Mouse (Mus musculus): Measurements from ENCODE around the gene Kmt2d. TPM values are rescaled to one million over a fixed set of nuclear protein-coding genes. Genes with fewer than 3 reads are reported as not detected.

Gene Kmt2d
- polyA plus RNA-seq, 1 experiment from 2014 or later: 14.9 TPM

DNA sequence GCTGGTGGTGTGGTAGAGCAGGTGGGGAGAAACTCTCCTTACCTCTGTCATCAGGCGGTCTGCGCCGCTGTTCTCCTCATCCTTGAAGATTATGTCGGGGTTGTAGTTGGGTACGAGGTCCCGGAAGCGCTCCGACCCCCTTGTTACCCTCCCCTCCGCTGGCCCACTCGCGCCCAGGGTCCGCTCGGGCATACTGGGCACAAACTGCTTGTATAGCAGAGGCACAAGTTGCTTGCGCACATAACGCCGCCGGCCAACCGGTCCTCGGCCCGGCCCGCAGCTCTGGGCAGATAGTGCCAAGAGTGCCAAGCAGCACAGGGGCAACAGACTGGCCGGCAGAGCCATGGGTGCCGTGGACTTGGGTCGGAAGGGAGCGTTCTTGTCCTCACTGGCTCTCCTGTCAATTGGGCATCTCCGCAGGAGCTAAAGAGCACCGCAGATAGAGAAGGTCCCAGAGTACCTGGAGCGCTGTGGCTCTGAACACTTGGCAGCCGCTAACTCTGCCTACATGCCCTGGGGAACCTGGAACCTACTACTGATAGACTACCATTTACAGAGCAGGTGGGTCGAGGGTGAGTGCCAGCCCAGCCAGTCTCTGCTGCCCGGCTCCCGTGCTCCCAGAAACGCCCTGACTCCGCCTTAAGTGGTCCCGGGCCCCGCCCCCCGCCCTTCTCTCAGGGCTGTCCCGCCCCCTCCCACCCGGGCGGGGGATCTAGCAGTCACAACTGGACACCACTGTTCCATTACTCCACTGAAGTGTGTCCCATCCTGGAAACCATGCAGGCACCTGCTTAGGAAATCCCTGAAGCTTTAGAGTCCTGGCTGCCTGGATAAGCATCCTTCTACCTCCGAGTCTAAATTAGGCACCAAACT, 27.2 kb upstream of the Kmt2d start, which contains the start of gene Dhh:
Gene Dhh (minus strand): TSS at position 613 of the 873 bp plus-strand sequence.
- DNase-seq (ENCODE audit: low spot score): no peak
- 1% methylated on average over 41 of the region's 41 CpGs for WGBS
- peak within 1 kb of the TSS; percentile 25; the same call in 1 of the 2 replicates for H3K9ac ChIP-seq

DNA sequence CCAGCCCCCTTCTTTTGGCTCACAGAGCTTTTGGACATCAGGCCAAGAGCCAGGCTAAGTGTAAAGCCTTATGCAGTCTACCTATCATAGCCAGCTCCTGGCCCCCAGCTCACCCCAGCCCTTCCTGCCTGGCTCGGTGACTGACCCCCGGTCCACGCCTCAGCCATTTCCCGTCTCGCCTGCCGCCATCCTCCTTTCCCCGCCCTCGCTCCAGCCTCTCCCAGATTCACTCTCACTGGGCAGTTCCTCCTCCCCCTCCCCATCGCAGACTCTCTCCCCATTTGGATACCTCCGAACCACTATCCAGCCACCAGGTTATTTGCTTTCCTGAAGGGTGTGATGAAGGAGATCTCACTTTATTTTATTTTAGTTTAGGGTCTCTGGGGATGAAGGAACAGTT, 26.5 kb upstream of the Kmt2d start:
- peak overlapping the region; percentile 12; the same call in 1 of the 2 replicates for H3K4me3 ChIP-seq (replicated peaks; ENCODE audit: low read length)
- peaks cover 81% of the 10 kb centered on the region for H3K27me3 ChIP-seq (ENCODE audit: control insufficient read depth, insufficient read depth, low read length)
- peak overlapping the region; percentile 25; the same call in 1 of the 2 replicates for H3K9ac ChIP-seq
- no peak for DNase-seq (ENCODE audit: low spot score)
- peaks cover 30% of the 10 kb centered on the region for H3K4me1 ChIP-seq (replicated peaks; ENCODE audit: control insufficient read depth, insufficient read depth, low read length)
- no peaks in the 10 kb centered on the region for H3K36me3 ChIP-seq (replicated peaks; ENCODE audit: control insufficient read depth, insufficient read depth)
- H3K4me2 ChIP-seq (replicated peaks): peak overlapping the region; percentile 36; the same call in 1 of the 2 replicates
- 3% methylated on average over 10 of the region's 10 CpGs for WGBS
- no peak overlapping the region for H3K27ac ChIP-seq
- no peak for ATAC-seq (ENCODE audit: low FRiP score)
- no peaks in the 10 kb centered on the region for H3K9me3 ChIP-seq (ENCODE audit: control insufficient read depth, low read length)

More for the DNA sequence above, 27.2 kb upstream of the Kmt2d start, which contains the start of gene Dhh:
- Histone ChIP-seq H3K36me3 (replicated peaks; ENCODE audit: control insufficient read depth, insufficient read depth) (peaks cover 3% of the 10 kb centered on the region; the same call in 1 of the 2 replicates), H3K4me1 (replicated peaks; ENCODE audit: control insufficient read depth, insufficient read depth, low read length) (peaks cover 30% of the 10 kb centered on the region), H3K4me3 (replicated peaks; ENCODE audit: low read length) (peak within 1 kb of the TSS; percentile 12; the same call in 1 of the 2 replicates), H3K27ac (no peak within 1 kb of the TSS), H3K27me3 (ENCODE audit: control insufficient read depth, insufficient read depth, low read length) (peaks cover 74% of the 10 kb centered on the region), H3K4me2 (replicated peaks) (peak within 1 kb of the TSS; percentile 36), H3K9me3 (ENCODE audit: control insufficient read depth, low read length) (no peaks in the 10 kb centered on the region)
- ATAC-seq (ENCODE audit: low FRiP score): no peak

DNA sequence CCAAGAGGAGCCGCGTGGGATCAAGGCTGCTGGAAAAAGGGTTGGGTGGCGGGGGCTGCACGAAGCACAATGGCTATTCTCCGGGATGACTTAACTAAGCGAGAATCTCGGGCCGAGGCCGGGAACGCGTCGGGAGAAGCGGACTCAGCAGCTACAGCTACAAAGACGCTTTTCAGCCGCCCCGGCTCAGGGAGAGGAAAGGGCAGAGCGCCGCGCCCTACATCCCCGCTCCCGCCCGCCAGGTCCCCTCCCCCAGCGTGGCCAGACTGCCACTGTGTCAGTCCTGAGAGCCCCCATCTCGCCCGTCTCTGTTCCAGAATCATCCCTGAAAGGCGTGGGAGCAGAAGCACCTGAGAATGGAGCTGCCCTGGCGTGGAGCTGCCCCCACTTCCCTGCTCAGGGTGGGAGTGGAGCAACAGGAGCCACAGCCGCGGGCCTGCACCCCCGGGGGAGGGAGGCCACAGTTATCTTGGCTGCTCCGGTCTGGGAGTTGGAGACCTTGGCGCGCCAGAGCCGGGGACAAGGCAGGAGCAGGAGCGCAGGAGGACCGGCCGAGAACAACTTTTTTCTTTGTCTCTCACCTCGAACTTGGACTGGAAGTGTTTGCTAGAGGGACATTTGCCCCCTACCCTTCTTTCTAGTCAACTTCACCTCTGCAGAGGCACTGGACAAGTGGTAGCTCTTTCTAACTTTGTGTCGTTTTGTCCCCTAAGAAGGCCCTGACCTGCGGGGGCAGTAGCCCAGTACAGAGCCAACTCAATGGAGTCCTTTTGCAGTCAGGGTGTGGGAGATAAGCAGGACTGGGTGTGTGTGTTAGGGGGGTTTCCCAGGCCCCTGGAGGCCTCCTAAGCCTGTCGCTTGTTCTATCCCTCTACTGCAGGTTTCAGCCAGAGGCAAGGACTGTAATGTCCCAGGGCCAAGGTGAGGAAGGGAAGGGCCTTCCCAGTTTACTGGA, 24.9 kb upstream of the Kmt2d start:
- Histone ChIP-seq H3K9me3 (ENCODE audit: control insufficient read depth, low read length) (no peaks in the 10 kb centered on the region), H3K27me3 (ENCODE audit: control insufficient read depth, insufficient read depth, low read length) (peaks cover 94% of the 10 kb centered on the region), H3K9ac (peak overlapping the region; percentile 35), H3K4me2 (replicated peaks) (peak overlapping the region; percentile 92), H3K4me1 (replicated peaks; ENCODE audit: control insufficient read depth, insufficient read depth, low read length) (peaks cover 30% of the 10 kb centered on the region), H3K27ac (no peak overlapping the region), H3K4me3 (replicated peaks; ENCODE audit: low read length) (peak overlapping the region; percentile 24), H3K36me3 (replicated peaks; ENCODE audit: control insufficient read depth, insufficient read depth) (no peaks in the 10 kb centered on the region)
- DNase-seq (ENCODE audit: low spot score) (peak; percentile 58), ATAC-seq (ENCODE audit: low FRiP score) (no peak)
- WGBS: 3% methylated on average over 41 of the region's 41 CpGs

DNA sequence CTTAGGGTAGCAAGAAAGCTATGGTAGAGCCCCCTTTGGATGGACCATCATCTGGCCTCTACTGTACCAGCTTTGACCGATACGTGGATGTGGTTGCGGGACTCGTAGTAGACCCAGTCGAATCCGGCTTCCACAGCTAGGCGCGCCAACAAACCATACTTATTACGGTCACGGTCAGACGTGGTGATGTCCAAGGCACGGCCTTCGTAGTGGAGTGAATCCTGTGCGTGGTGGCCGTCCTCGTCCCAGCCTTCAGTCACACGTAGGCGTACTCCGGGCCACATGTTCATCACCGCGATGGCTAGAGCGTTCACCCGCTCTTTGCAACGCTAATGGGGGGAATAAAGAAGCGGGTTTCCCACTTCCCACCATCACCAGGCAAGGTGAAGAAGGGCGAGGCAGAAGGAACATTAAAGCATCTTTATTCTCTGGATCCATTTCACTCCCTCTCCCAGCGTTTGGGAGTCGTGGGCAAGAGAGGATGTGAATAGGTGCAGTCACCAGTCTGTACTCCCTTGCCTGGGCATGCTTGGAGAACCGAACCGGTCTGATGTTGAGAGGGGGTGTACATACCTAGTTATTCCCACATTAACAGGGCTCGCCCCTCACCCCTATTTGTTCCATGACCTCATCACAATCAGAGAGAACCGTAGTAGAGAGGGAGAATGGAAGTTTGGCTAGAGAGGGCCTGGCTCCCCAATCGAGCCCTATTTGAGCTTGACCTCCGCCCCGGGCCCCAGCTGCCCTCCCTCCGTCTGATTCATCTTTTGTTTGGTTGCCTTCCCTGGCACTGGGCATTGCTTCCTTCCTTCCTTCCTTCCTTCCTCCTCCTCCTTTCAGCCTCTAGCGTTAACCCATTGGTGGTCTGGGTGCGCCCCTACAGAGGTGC, 24.0 kb upstream of the Kmt2d start:
- 3% methylated on average over 38 of the region's 38 CpGs for WGBS

DNA sequence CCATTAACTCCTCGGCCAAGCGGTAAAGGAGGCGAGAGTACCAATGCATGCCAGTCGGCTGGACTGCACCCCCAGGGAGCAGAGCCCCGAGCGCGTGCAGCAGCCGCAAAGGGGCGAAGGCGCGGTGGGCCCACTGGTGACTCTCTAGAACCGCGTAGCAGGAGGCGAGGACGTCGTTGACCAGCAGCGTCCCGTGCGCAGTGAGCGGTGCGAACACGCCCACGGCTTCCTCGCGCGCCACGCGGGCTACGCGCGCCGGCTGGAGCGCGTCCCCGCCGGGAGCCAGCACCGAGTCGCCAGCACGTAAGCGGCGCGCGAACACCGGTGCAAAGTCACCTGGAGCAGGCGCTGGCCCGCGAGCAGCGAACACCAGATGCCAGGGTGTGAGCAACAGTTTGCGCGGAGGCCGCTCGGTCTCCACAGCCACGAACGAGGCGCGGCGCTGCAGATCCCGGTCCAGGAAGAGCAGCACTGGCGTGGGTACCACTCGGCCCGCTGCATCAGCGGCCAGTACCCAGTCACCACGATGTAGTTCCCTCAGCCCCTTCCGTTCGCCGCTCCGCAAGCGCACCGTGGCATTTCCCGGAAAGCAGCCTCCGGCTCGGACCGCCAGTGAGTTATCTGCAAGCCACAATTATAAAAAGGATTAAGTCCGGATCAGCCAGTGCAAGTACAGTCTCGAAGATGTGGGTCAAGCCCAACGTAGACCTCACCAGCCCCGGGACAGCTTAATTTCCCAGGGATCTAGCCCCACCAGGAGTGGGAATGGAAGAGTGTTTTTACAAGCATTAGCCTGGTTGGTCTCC, 23.1 kb upstream of the Kmt2d start, which contains the start of gene Rhebl1:
Gene Rhebl1 (minus strand): TSS at position 601 of the 806 bp plus-strand sequence.
- no peaks in the 10 kb centered on the region for H3K9me3 ChIP-seq (ENCODE audit: control insufficient read depth, low read length)
- peaks cover 30% of the 10 kb centered on the region for H3K4me1 ChIP-seq (replicated peaks; ENCODE audit: control insufficient read depth, insufficient read depth, low read length)
- no peaks in the 10 kb centered on the region for H3K36me3 ChIP-seq (replicated peaks; ENCODE audit: control insufficient read depth, insufficient read depth)
- ATAC-seq (ENCODE audit: low FRiP score) (0 out of 2 replicates have a peak, but pooled peaks have one; percentile 24), DNase-seq (ENCODE audit: low spot score) (no peak)
- peaks cover 80% of the 10 kb centered on the region for H3K27me3 ChIP-seq (ENCODE audit: control insufficient read depth, insufficient read depth, low read length)
- H3K27ac ChIP-seq: no peak within 1 kb of the TSS
- H3K4me3 ChIP-seq (replicated peaks; ENCODE audit: low read length): peak within 1 kb of the TSS; percentile 42
- H3K9ac ChIP-seq: peak within 1 kb of the TSS; percentile 54
- H3K4me2 ChIP-seq (replicated peaks): peak within 1 kb of the TSS; percentile 92
- 1% methylated on average over 77 of the region's 77 CpGs for WGBS

More for the DNA sequence above, 24.0 kb upstream of the Kmt2d start:
- DNase-seq (ENCODE audit: low spot score): no peak
- H3K27ac ChIP-seq: no peak overlapping the region
- no peaks in the 10 kb centered on the region for H3K9me3 ChIP-seq (ENCODE audit: control insufficient read depth, low read length)
- H3K4me2 ChIP-seq (replicated peaks): peak overlapping the region; percentile 92
- H3K4me1 ChIP-seq (replicated peaks; ENCODE audit: control insufficient read depth, insufficient read depth, low read length): peaks cover 30% of the 10 kb centered on the region
- H3K27me3 ChIP-seq (ENCODE audit: control insufficient read depth, insufficient read depth, low read length): peaks cover 88% of the 10 kb centered on the region
- ATAC-seq (ENCODE audit: low FRiP score): no peak
- H3K9ac ChIP-seq: peak overlapping the region; percentile 54; the same call in 1 of the 2 replicates
- peak overlapping the region; percentile 42 for H3K4me3 ChIP-seq (replicated peaks; ENCODE audit: low read length)
- H3K36me3 ChIP-seq (replicated peaks; ENCODE audit: control insufficient read depth, insufficient read depth): no peaks in the 10 kb centered on the region

DNA sequence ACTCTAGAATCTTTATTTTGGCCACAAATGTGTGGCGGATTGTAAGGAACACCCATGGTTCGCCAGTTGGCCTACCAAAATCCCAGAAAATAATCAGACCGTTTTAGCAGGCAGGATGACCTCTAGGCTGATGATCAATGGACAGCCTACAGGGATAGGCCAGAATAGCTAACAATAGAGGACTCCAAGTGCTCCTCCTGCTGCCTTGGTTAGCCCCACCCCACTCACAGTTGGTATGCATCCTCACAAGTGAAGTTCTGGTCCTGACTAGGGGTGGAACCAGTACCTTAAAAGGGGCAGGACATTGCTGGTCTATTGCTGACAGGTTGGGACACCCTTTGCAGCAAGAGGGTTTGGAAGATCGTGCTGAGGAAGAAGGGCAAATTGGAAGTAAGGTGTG, 22.0 kb upstream of the Kmt2d start:
- H3K4me2 ChIP-seq (replicated peaks): no peak overlapping the region
- no peaks in the 10 kb centered on the region for H3K36me3 ChIP-seq (replicated peaks; ENCODE audit: control insufficient read depth, insufficient read depth)
- peaks cover 28% of the 10 kb centered on the region for H3K4me1 ChIP-seq (replicated peaks; ENCODE audit: control insufficient read depth, insufficient read depth, low read length)
- no peak overlapping the region for H3K9ac ChIP-seq
- H3K27ac ChIP-seq: no peak overlapping the region
- WGBS: 38% methylated on average over 4 of the region's 4 CpGs
- ATAC-seq (ENCODE audit: low FRiP score) (no peak), DNase-seq (ENCODE audit: low spot score) (no peak)
- H3K9me3 ChIP-seq (ENCODE audit: control insufficient read depth, low read length): no peaks in the 10 kb centered on the region
- peaks cover 69% of the 10 kb centered on the region for H3K27me3 ChIP-seq (ENCODE audit: control insufficient read depth, insufficient read depth, low read length)
- H3K4me3 ChIP-seq (replicated peaks; ENCODE audit: low read length): no peak overlapping the region

DNA sequence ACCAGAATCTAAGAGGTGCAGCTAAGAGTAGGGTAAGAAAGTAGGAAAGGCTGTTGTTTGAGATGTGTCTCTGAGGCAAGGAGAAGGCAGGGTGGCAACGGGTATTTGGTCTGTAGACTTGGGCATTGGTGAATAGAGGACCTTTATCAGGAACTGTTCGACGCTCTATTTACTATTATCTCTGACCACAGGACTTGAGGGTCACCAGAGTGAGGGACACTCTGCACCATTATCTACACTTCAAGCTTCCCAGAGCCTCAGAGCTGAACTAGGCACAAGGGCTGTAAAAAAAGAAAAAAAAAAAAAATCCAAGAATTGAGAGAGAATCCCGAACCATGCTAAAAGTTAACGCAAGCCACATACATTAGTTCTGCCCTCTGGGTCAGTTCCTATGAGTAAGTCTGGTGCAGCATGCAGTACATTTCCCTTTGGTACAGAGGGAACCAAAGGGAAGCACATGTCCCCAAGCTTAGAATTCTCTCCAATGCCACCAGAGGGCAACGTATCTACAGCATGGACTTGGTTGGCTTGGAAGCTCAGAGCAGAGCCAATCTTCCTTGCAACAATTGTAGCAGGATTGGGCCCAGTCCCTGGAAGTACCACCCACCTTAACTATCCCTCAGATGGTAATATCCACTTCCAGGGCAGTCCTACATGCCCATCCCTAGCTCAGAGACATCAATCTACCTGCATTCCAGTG, 21.1 kb upstream of the Kmt2d start:
- Histone ChIP-seq H3K27ac (no peak overlapping the region), H3K9ac (no peak overlapping the region), H3K36me3 (replicated peaks; ENCODE audit: control insufficient read depth, insufficient read depth) (no peaks in the 10 kb centered on the region), H3K4me3 (replicated peaks; ENCODE audit: low read length) (no peak overlapping the region), H3K9me3 (ENCODE audit: control insufficient read depth, low read length) (no peaks in the 10 kb centered on the region), H3K27me3 (ENCODE audit: control insufficient read depth, insufficient read depth, low read length) (peaks cover 59% of the 10 kb centered on the region), H3K4me2 (replicated peaks) (no peak overlapping the region), H3K4me1 (replicated peaks; ENCODE audit: control insufficient read depth, insufficient read depth, low read length) (peaks cover 25% of the 10 kb centered on the region)
- DNase-seq (ENCODE audit: low spot score): peak; percentile 77
- WGBS: 51% methylated on average over 6 of the region's 6 CpGs
- peak; percentile 64; the same call in 1 of the 2 replicates for ATAC-seq (ENCODE audit: low FRiP score)

All from hindbrain, embryonic 14.5 days (tissue).